Mouse (Mus musculus) kidney, adult 2 months (tissue): ENCODE data around the gene Slc30a9.

Experiments used
- CTCF ChIP-seq: fragments of 200-500 bp; conservative IDR thresholded peaks from 2 replicates; pipeline ENCODE4 v1.5.1; 2011; ENCODE audit warnings: low read depth, mild to moderate bottlenecking, control low read depth, low read length, moderate library complexity, mixed read lengths; ENCODE audit not compliant: insufficient read depth, insufficient read length
- POLR2A ChIP-seq: fragments of 200-500 bp; IDR thresholded peaks from one replicate; pipeline ENCODE4 v1.6.1; 2011; ENCODE audit warnings: low read depth, low read length, control low read depth

GRCm38 (mm10) chr5:67362931-67363330 is 56.2 kb downstream of the Slc30a9 start:
- TF ChIP-seq CTCF (no peak), POLR2A (no peak)
